Mouse (Mus musculus) neural tube, embryonic 15.5 days (tissue): ENCODE measurements around the gene Rassf7. TPM values are rescaled to one million over a fixed set of nuclear protein-coding genes. Genes with fewer than 3 reads are reported as not detected.

Experiments
- ATAC-seq: fragments of 200-750 bp; cut with Nextera tagmentation; 2 replicates; pipeline ENCODE4 v1.8.0; 2017; ENCODE audit warnings: mild to moderate bottlenecking, moderate TSS enrichment, moderate library complexity; ENCODE audit not compliant: low FRiP score
- H3K27ac ChIP-seq: fragments of 300-500 bp; sonication (generic); replicated peaks from 2 replicates; pipeline ENCODE4 v1.5.1; 2015; ENCODE audit warnings: mild to moderate bottlenecking, inconsistent platforms
- H3K27me3 ChIP-seq: fragments of 300-500 bp; sonication (generic); replicated peaks from 2 replicates; pipeline ENCODE4 v1.6.1; 2015; ENCODE audit warnings: inconsistent platforms
- H3K36me3 ChIP-seq: fragments of 300-500 bp; sonication (generic); 2 replicates; pipeline ENCODE4 v1.6.1; 2015; ENCODE audit warnings: inconsistent platforms
- H3K4me1 ChIP-seq: fragments of 300-500 bp; sonication (generic); 2 replicates; pipeline ENCODE4 v1.6.1; 2015; ENCODE audit warnings: inconsistent platforms
- H3K4me2 ChIP-seq: fragments of 300-500 bp; sonication (generic); 2 replicates; pipeline ENCODE4 v1.6.1; 2015; ENCODE audit warnings: inconsistent platforms, mild to moderate bottlenecking, moderate library complexity
- H3K4me3 ChIP-seq: fragments of 300-500 bp; sonication (generic); replicated peaks from 2 replicates; pipeline ENCODE4 v1.5.1; 2015; ENCODE audit warnings: mild to moderate bottlenecking, inconsistent platforms
- H3K9ac ChIP-seq: fragments of 300-500 bp; sonication (generic); replicated peaks from 2 replicates; pipeline ENCODE4 v1.6.1; 2015; ENCODE audit warnings: mild to moderate bottlenecking, inconsistent platforms
- H3K9me3 ChIP-seq: fragments of 300-500 bp; sonication (generic); replicated peaks from 2 replicates; pipeline ENCODE4 v1.6.1; 2016; ENCODE audit warnings: inconsistent platforms
- WGBS: fragments of 180-500 bp; shearing (Covaris S2); methylation state at CpG from one replicate; pipeline ENCODE4 v1.1.7; 2015; ENCODE audit warnings: mixed read lengths; 5-methylcytosine and 5-hydroxymethylcytosine counted together
- polyA plus RNA-seq: library from polyadenylated mRNA; unstranded; fragments of >200 nt; fragmentation: Nextera tagmentation; extraction: Ambion mirVana; gene quantifications from 2 replicates; pipeline ENCODE4 v1.2.1, GENCODE M21; 2015

Rassf7 gene
- polyA plus RNA-seq, 1 experiment from 2014 or later: 24.1 TPM

GRCm38 (mm10) chr7:141204546-141204945 lies 11.1 kb upstream of the Rassf7 start:
- no peaks in the 10 kb centered on the region for H3K27me3 ChIP-seq
- H3K27ac ChIP-seq: no peak overlapping the region
- H3K9ac ChIP-seq: no peak overlapping the region
- no peaks in the 10 kb centered on the region for H3K9me3 ChIP-seq
- no peaks in the 10 kb centered on the region for H3K4me1 ChIP-seq
- ATAC-seq: no peak
- H3K36me3 ChIP-seq: no peaks in the 10 kb centered on the region
- no peak overlapping the region for H3K4me2 ChIP-seq
- H3K4me3 ChIP-seq: no peak overlapping the region
- 90% methylated on average over 3 of the region's 3 CpGs for WGBS

GRCm38 (mm10) chr7:141205504-141205903 lies 10.2 kb upstream of the Rassf7 start:
- 88% methylated on average over 5 of the region's 5 CpGs for WGBS
- H3K27me3 ChIP-seq: no peaks in the 10 kb centered on the region
- no peaks in the 10 kb centered on the region for H3K9me3 ChIP-seq
- H3K4me2 ChIP-seq: no peak overlapping the region
- H3K4me3 ChIP-seq: no peak overlapping the region
- H3K27ac ChIP-seq: no peak overlapping the region
- no peaks in the 10 kb centered on the region for H3K36me3 ChIP-seq
- no peak overlapping the region for H3K9ac ChIP-seq
- no peaks in the 10 kb centered on the region for H3K4me1 ChIP-seq
- no peak for ATAC-seq

- no peak for ATAC-seq
- Histone ChIP-seq H3K9ac (no peak overlapping the region), H3K27me3 (no peaks in the 10 kb centered on the region), H3K36me3 (no peaks in the 10 kb centered on the region), H3K4me2 (no peak overlapping the region), H3K4me1 (no peaks in the 10 kb centered on the region), H3K9me3 (no peaks in the 10 kb centered on the region), H3K27ac (no peak overlapping the region), H3K4me3 (no peak overlapping the region)
- 94% methylated on average over 18 of the region's 18 CpGs for WGBS
These were observed 9.3 kb upstream of the Rassf7 start for GRCm38 (mm10) chr7:141206182-141206937.

GRCm38 (mm10) chr7:141209526-141209925 lies 6.1 kb upstream of the Rassf7 start:
- no peak overlapping the region for H3K4me2 ChIP-seq
- H3K27me3 ChIP-seq: no peaks in the 10 kb centered on the region
- no peaks in the 10 kb centered on the region for H3K9me3 ChIP-seq
- no peak overlapping the region for H3K27ac ChIP-seq
- no peak for ATAC-seq
- H3K9ac ChIP-seq: no peak overlapping the region
- H3K36me3 ChIP-seq: no peaks in the 10 kb centered on the region
- WGBS: 68% methylated on average over 3 of the region's 3 CpGs
- H3K4me1 ChIP-seq: no peaks in the 10 kb centered on the region
- H3K4me3 ChIP-seq: no peak overlapping the region

GRCm38 (mm10) chr7:141210137-141210536 lies 5.5 kb upstream of the Rassf7 start:
- 87% methylated on average over 12 of the region's 12 CpGs for WGBS
- H3K4me1 ChIP-seq: peaks cover 4% of the 10 kb centered on the region

GRCm38 (mm10) chr7:141210606-141211131 lies 5.0 kb upstream of the Rassf7 start:
- Histone ChIP-seq H3K9me3 (no peaks in the 10 kb centered on the region), H3K36me3 (no peaks in the 10 kb centered on the region), H3K4me2 (no peak overlapping the region), H3K4me1 (peaks cover 7% of the 10 kb centered on the region), H3K4me3 (no peak overlapping the region), H3K9ac (no peak overlapping the region), H3K27me3 (no peaks in the 10 kb centered on the region), H3K27ac (no peak overlapping the region)
- WGBS: 91% methylated on average over 14 of the region's 14 CpGs
- ATAC-seq: no peak

More at GRCm38 (mm10) chr7:141210137-141210536, 5.5 kb upstream of the Rassf7 start:
- no peaks in the 10 kb centered on the region for H3K36me3 ChIP-seq
- H3K27ac ChIP-seq: no peak overlapping the region
- H3K4me2 ChIP-seq: no peak overlapping the region
- no peaks in the 10 kb centered on the region for H3K27me3 ChIP-seq
- no peak for ATAC-seq
- H3K4me3 ChIP-seq: no peak overlapping the region
- H3K9ac ChIP-seq: no peak overlapping the region
- no peaks in the 10 kb centered on the region for H3K9me3 ChIP-seq

GRCm38 (mm10) chr7:141213133-141213532 lies 2.5 kb upstream of the Rassf7 start:
- WGBS: 93% methylated on average over 3 of the region's 3 CpGs
- H3K4me1 ChIP-seq: peaks cover 24% of the 10 kb centered on the region
- no peak overlapping the region for H3K4me3 ChIP-seq
- no peak for ATAC-seq
- H3K9ac ChIP-seq: no peak overlapping the region
- H3K4me2 ChIP-seq: no peak overlapping the region
- H3K27ac ChIP-seq: no peak overlapping the region
- 0 out of 2 replicates have a peak, but pooled peaks cover under 1% of the 10 kb centered on the region for H3K36me3 ChIP-seq
- no peaks in the 10 kb centered on the region for H3K27me3 ChIP-seq
- no peaks in the 10 kb centered on the region for H3K9me3 ChIP-seq

- peak within 1 kb of the TSS; percentile 77; the same call in 1 of the 2 replicates for H3K27ac ChIP-seq
- WGBS: 94% methylated on average over 11 of the region's 11 CpGs
- H3K27me3 ChIP-seq: no peaks in the 10 kb centered on the region
- no peak for ATAC-seq
- 0 out of 2 replicates have a peak, but pooled peaks cover 4% of the 10 kb centered on the region for H3K36me3 ChIP-seq
- H3K9me3 ChIP-seq: no peaks in the 10 kb centered on the region
- H3K4me1 ChIP-seq: peaks cover 24% of the 10 kb centered on the region
- H3K4me2 ChIP-seq: peak within 1 kb of the TSS; percentile 96
- H3K9ac ChIP-seq: peak within 1 kb of the TSS; percentile 39
- H3K4me3 ChIP-seq: peak within 1 kb of the TSS; percentile 68
These were observed 1.9 kb upstream of the Rassf7 start, which contains the start of gene Lmntd2 for GRCm38 (mm10) chr7:141213605-141214235. Gene Lmntd2 (minus strand): TSS chr7:141214080.

- no peak for ATAC-seq
- Histone ChIP-seq H3K9me3 (no peaks in the 10 kb centered on the region), H3K27ac (no peak overlapping the region), H3K9ac (no peak overlapping the region), H3K27me3 (no peaks in the 10 kb centered on the region), H3K4me3 (no peak overlapping the region), H3K4me1 (peaks cover 24% of the 10 kb centered on the region), H3K36me3 (0 out of 2 replicates have a peak, but pooled peaks cover 4% of the 10 kb centered on the region), H3K4me2 (no peak overlapping the region)
- WGBS: 83% methylated on average over 3 of the region's 3 CpGs
These were observed 1.4 kb upstream of the Rassf7 start for GRCm38 (mm10) chr7:141214310-141214709.

GRCm38 (mm10) chr7:141215880-141216733 lies 447 bp downstream of the Rassf7 start:
- peak overlapping the region; percentile 68 for H3K4me3 ChIP-seq
- H3K27ac ChIP-seq: peak overlapping the region; percentile 74
- H3K27me3 ChIP-seq: no peaks in the 10 kb centered on the region
- WGBS: 1% methylated on average over 42 of the region's 42 CpGs
- no peaks in the 10 kb centered on the region for H3K9me3 ChIP-seq
- H3K9ac ChIP-seq: peak overlapping the region; percentile 54
- peak overlapping the region; percentile 96 for H3K4me2 ChIP-seq
- H3K36me3 ChIP-seq: 0 out of 2 replicates have a peak, but pooled peaks cover 4% of the 10 kb centered on the region
- H3K4me1 ChIP-seq: peaks cover 28% of the 10 kb centered on the region
- peak; percentile 46 for ATAC-seq

GRCm38 (mm10) chr7:141216894-141217293 lies 1.2 kb downstream of the Rassf7 start:
- Histone ChIP-seq H3K36me3 (0 out of 2 replicates have a peak, but pooled peaks cover 4% of the 10 kb centered on the region), H3K4me1 (peaks cover 32% of the 10 kb centered on the region), H3K27ac (no peak overlapping the region), H3K4me2 (peak overlapping the region; percentile 96), H3K9ac (no peak overlapping the region), H3K27me3 (no peaks in the 10 kb centered on the region), H3K9me3 (no peaks in the 10 kb centered on the region), H3K4me3 (peak overlapping the region; percentile 68; the same call in 1 of the 2 replicates)
- 85% methylated on average over 11 of the region's 11 CpGs for WGBS
- no peak for ATAC-seq
